In the genomic region with DNA sequence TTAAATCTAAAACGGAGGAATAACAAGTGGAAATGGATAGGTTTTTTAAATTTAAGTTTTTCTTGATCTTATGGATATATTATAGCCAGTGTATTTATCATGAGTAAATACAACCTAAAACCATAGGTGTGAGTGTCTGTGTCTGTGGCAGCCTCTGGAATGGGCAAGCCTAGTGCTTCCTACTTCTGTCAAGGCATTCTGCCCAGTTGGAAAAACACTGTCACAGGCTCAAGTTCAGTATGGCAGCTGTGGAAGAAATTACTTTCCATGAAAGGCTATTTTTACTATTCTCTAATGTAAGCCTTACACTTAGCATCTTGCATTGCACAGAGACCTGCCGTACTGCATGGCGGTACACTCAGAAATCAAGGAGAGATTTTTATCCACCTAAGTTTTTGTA, we compare ENCODE assay signal across 29 mouse cellular contexts. TPM values are rescaled to one million over a fixed set of nuclear protein-coding genes. Genes with fewer than 3 reads are reported as not detected.
DNase-seq lines count a peak whose midpoint lies in the region; ATAC-seq and TF ChIP-seq lines count a peak whose summit lies in the region.
"Had no signal": no experiment of that assay in that cellular context is flagged by ENCODE, and none has a peak within 500 bp of the region (broad histone marks: within the 10 kb centered on the region; RNA-seq: fewer than 3 reads in every experiment).

No protein-coding gene starts in this region.

- no peak overlapping the region for H3K4me3 ChIP-seq in gastrocnemius, adult 2 months
- H3K4me3 ChIP-seq in liver, embryonic 12.5 days, result no peak overlapping the region
- H3K4me3 ChIP-seq: embryonic facial prominence, embryonic 13.5 days; embryonic facial prominence, embryonic 15.5 days; erythroblast, embryonic 14.5 days; forebrain, embryonic 10.5 days; forebrain, embryonic 12.5 days had no signal

- peaks cover 71% of the 10 kb centered on the region for H3K36me3 ChIP-seq in liver, embryonic 12.5 days

- no peaks in the 10 kb centered on the region for H3K4me1 ChIP-seq in liver, embryonic 12.5 days

- no peaks in the 10 kb centered on the region for H3K27me3 ChIP-seq in liver, embryonic 12.5 days (replicated peaks)
- H3K27me3 ChIP-seq: CH12.LX; embryonic facial prominence, embryonic 13.5 days; embryonic facial prominence, embryonic 15.5 days; forebrain, embryonic 12.5 days; Patski had no signal

- peak overlapping the region; percentile 46 for H3K27ac ChIP-seq in gastrocnemius, adult 2 months
- H3K27ac ChIP-seq in liver, embryonic 12.5 days, result no peak overlapping the region
- H3K27ac ChIP-seq: embryonic facial prominence, embryonic 13.5 days; embryonic facial prominence, embryonic 15.5 days; forebrain, embryonic 10.5 days; forebrain, embryonic 12.5 days had no signal

- 90% methylated on average over 3 of the region's 3 CpGs for WGBS in liver, embryonic 12.5 days (ENCODE audit: insufficient replicate concordance)

- no peak overlapping the region for H3K4me2 ChIP-seq in liver, embryonic 12.5 days
- H3K4me2 ChIP-seq: embryonic facial prominence, embryonic 13.5 days; embryonic facial prominence, embryonic 15.5 days; forebrain, embryonic 12.5 days had no signal

- H3K9me3 ChIP-seq in liver, embryonic 12.5 days (replicated peaks), result no peaks in the 10 kb centered on the region
- H3K9me3 ChIP-seq: embryonic facial prominence, embryonic 13.5 days; embryonic facial prominence, embryonic 15.5 days; forebrain, embryonic 10.5 days; forebrain, embryonic 12.5 days; G1E had no signal

- H3K9ac ChIP-seq in liver, embryonic 12.5 days, result no peak overlapping the region
- H3K9ac ChIP-seq: embryonic facial prominence, embryonic 13.5 days; embryonic facial prominence, embryonic 15.5 days; forebrain, embryonic 12.5 days had no signal

- ATAC-seq in frontal cortex, adult (ENCODE audit: low TSS enrichment), result 0 out of 2 replicates have a peak, but pooled peaks have one; percentile 28
- ATAC-seq in liver, embryonic 12.5 days, result no peak
- ATAC-seq: activated CD4-positive, CD25-positive, alpha-beta regulatory T cell, adult 4 months; CD4-positive, CD25-positive, alpha-beta regulatory T cell, adult 4 months; forebrain, embryonic 14.5 days; forebrain, embryonic 16.5 days; Patski had no signal

- intact Hi-C loops in gastrocnemius, adult 2 months (cut with DNase I), result loop anchor here (5.0 kb wide), 1 partner anchor 54 kb away; no protein-coding TSS in a partner anchor
- intact Hi-C loops in gastrocnemius, postnatal 14 days (cut with DNase I; ENCODE audit: low total_unique reads), result no loop called here

- DNase-seq in frontal cortex, postnatal 36 days (ENCODE audit: low spot score in 2 of 2), result no peak
- peak; percentile 42 for DNase-seq in gastrocnemius, adult 2 months
- DNase-seq in gastrocnemius, postnatal 14 days, result no peak
- peak; percentile 39 for DNase-seq in brain, adult 2 months (ENCODE audit: low read depth, low spot score)
- DNase-seq: adrenal gland, adult 8-10 months; adrenal gland, postnatal 14 days; adrenal gland, postnatal 36 days; B cell, adult 2 months; cerebellum, adult 11 months; cerebellum, adult 18-20 months; cerebellum, adult 8-10 months; cerebellum, adult 9-11 months; cerebellum, postnatal 14 days; cerebellum, postnatal 36 days; embryo, embryonic 11 days had no signal

- no peak for TF ChIP-seq CTCF in gastrocnemius, adult 2 months (IDR thresholded peaks at IDR 0.05)

RNA-seq across cellular contexts. Expression of a gene that starts 27.7 kb away (rescaled TPM):
- total RNA-seq in gastrocnemius, adult 2 months (2021), result 1 to 10 TPM; 1.3 to 2.3 TPM
- 1 to 10 TPM; 1.2 to 2.9 TPM for total RNA-seq in gastrocnemius, postnatal 14 days (2021)
- 2.5 and 2.9 TPM in 2 replicates for polyA plus RNA-seq in liver, embryonic 12.5 days (2016; fragmentation: Nextera tagmentation; extraction: Ambion mirVana)
- polyA plus RNA-seq: activated CD4-positive, CD25-positive, alpha-beta regulatory T cell, adult 4 months; CD4-positive, CD25-positive, alpha-beta regulatory T cell, adult 4 months had no signal

RNA-seq across cellular contexts. Expression of a gene that starts 34.1 kb away (rescaled TPM):
- total RNA-seq in gastrocnemius, adult 2 months (2021), result 10 to 100 TPM in 1 of 2 experiments, 1 to 10 TPM in 1; 9.8 to 13.5 TPM
- total RNA-seq in gastrocnemius, postnatal 14 days (2021), result 1 to 10 TPM; 6.3 to 9.9 TPM
- polyA plus RNA-seq in liver, embryonic 12.5 days (2016; fragmentation: Nextera tagmentation; extraction: Ambion mirVana), result 23.0 and 24.8 TPM in 2 replicates

RNA-seq across cellular contexts. Expression of a gene that starts 57.7 kb away (rescaled TPM):
- total RNA-seq in gastrocnemius, adult 2 months (2021), result 100 to 1,000 TPM; 106 to 127 TPM
- 100 to 1,000 TPM; 109 to 116 TPM for total RNA-seq in gastrocnemius, postnatal 14 days (2021)
- polyA plus RNA-seq in liver, embryonic 12.5 days (2016; fragmentation: Nextera tagmentation; extraction: Ambion mirVana), result 34.5 and 36.2 TPM in 2 replicates

Comparison
In these comparisons a context has a peak if more than half of its experiments do, and no peak if none do; other contexts are left out.
1. DNase-seq: peak in gastrocnemius, adult 2 months (single experiment) and brain, adult 2 months (single experiment); none in frontal cortex, postnatal 36 days (0 of 2) and gastrocnemius, postnatal 14 days (single experiment).